14 mouse cellular contexts compared by ENCODE assay signal in the genomic region with DNA sequence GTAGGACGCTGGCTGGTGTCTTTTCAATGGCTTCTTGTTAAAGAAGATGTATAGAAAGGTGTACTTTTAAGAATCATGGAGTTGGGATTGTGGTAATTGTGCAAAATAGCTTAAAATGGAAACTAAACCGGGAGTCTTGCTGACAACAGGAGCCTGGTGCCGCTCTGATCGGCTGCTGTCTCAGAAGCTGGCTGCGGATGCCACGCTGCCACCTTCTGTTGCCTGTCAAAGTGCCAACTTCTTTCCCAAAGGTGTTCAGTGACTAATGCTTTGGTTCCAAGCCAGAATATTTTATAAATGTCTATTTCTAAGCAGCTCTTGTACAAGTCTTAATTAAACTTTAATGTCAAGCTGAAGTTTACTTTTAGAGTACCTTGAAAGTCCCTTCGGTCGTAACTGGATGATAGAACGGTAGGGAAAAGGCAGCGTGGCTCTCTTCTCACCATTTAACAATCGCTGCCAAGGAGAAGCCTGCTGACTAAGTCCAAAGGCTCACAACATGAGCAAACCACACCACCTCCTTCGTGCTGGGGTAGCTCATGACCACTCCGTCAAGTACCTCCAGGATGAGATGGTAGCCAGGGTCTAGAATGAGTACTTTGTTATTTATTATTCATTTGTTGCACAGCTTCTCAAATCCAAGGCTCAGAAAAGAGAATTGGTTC. TPM values are rescaled to one million over a fixed set of nuclear protein-coding genes. Genes with fewer than 3 reads are reported as not detected.
A peak's percentile ranks its signal among the peaks of the same experiment; 100 is the strongest.
DNase-seq lines count a peak whose midpoint lies in the region; ATAC-seq lines count a peak whose summit lies in the region.
"Had no signal": no experiment of that assay in that cellular context is flagged by ENCODE, and none has a peak within 500 bp of the region (broad histone marks: within the 10 kb centered on the region; RNA-seq: fewer than 3 reads in every experiment).

No protein-coding gene starts in this region.

- H3K4me2 ChIP-seq in forebrain, embryonic 15.5 days (replicated peaks), result peak overlapping the region; percentile 11
- H3K4me2 ChIP-seq in midbrain, embryonic 15.5 days, result no peak overlapping the region
- no peak overlapping the region for H3K4me2 ChIP-seq in midbrain, embryonic 11.5 days
- peak overlapping the region; percentile 11 for H3K4me2 ChIP-seq in hindbrain, embryonic 16.5 days (ENCODE audit: low read length)
- H3K4me2 ChIP-seq: embryonic facial prominence, embryonic 12.5 days had no signal

- WGBS in forebrain, embryonic 15.5 days, result 64% methylated on average over 13 of the region's 13 CpGs
- 91% methylated on average over 13 of the region's 13 CpGs for WGBS in forebrain, embryonic 10.5 days
- 78% methylated on average over 13 of the region's 13 CpGs for WGBS in midbrain, embryonic 15.5 days
- 91% methylated on average over 13 of the region's 13 CpGs for WGBS in midbrain, embryonic 11.5 days
- WGBS in hindbrain, embryonic 16.5 days, result 65% methylated on average over 13 of the region's 13 CpGs

- H3K27me3 ChIP-seq in forebrain, embryonic 15.5 days, result no peaks in the 10 kb centered on the region
- H3K27me3 ChIP-seq in forebrain, embryonic 10.5 days (ENCODE audit: poor library complexity, severe bottlenecking), result no peaks in the 10 kb centered on the region
- no peaks in the 10 kb centered on the region for H3K27me3 ChIP-seq in midbrain, embryonic 15.5 days (replicated peaks)
- H3K27me3 ChIP-seq in midbrain, embryonic 11.5 days (ENCODE audit: control insufficient read depth, insufficient read depth, low read length), result no peaks in the 10 kb centered on the region
- H3K27me3 ChIP-seq in hindbrain, embryonic 16.5 days (replicated peaks; ENCODE audit: control insufficient read depth, insufficient read depth, low read length), result no peaks in the 10 kb centered on the region
- H3K27me3 ChIP-seq: embryonic facial prominence, embryonic 12.5 days; Patski had no signal

- H3K9me3 ChIP-seq in forebrain, embryonic 15.5 days, result no peaks in the 10 kb centered on the region
- no peaks in the 10 kb centered on the region for H3K9me3 ChIP-seq in forebrain, embryonic 10.5 days
- no peaks in the 10 kb centered on the region for H3K9me3 ChIP-seq in midbrain, embryonic 15.5 days
- no peaks in the 10 kb centered on the region for H3K9me3 ChIP-seq in midbrain, embryonic 11.5 days (ENCODE audit: control insufficient read depth, low read length)
- no peaks in the 10 kb centered on the region for H3K9me3 ChIP-seq in hindbrain, embryonic 16.5 days (ENCODE audit: control insufficient read depth, low read length)
- H3K9me3 ChIP-seq: embryonic facial prominence, embryonic 12.5 days had no signal

- no peaks in the 10 kb centered on the region for H3K36me3 ChIP-seq in forebrain, embryonic 15.5 days
- no peaks in the 10 kb centered on the region for H3K36me3 ChIP-seq in forebrain, embryonic 10.5 days (replicated peaks)
- H3K36me3 ChIP-seq in midbrain, embryonic 15.5 days (replicated peaks), result no peaks in the 10 kb centered on the region
- no peaks in the 10 kb centered on the region for H3K36me3 ChIP-seq in midbrain, embryonic 11.5 days (ENCODE audit: control insufficient read depth, insufficient read depth, low read length)
- no peaks in the 10 kb centered on the region for H3K36me3 ChIP-seq in hindbrain, embryonic 16.5 days (ENCODE audit: control insufficient read depth, insufficient read depth, low read length)
- H3K36me3 ChIP-seq: embryonic facial prominence, embryonic 12.5 days had no signal

- ATAC-seq in forebrain, embryonic 15.5 days (replicated peaks), result peak; percentile 57; the same call in 1 of the 2 replicates
- ATAC-seq in midbrain, embryonic 15.5 days (replicated peaks), result 0 out of 2 replicates have a peak, but pooled peaks have one; percentile 30
- ATAC-seq in midbrain, embryonic 11.5 days (ENCODE audit: low FRiP score), result no peak
- peak; percentile 80 for ATAC-seq in hindbrain, embryonic 16.5 days
- ATAC-seq: Patski had no signal

- H3K4me3 ChIP-seq in forebrain, embryonic 15.5 days, result no peak overlapping the region
- no peak overlapping the region for H3K4me3 ChIP-seq in forebrain, embryonic 10.5 days
- no peak overlapping the region for H3K4me3 ChIP-seq in midbrain, embryonic 15.5 days
- no peak overlapping the region for H3K4me3 ChIP-seq in midbrain, embryonic 11.5 days (ENCODE audit: low read depth, low read length)
- H3K4me3 ChIP-seq in hindbrain, embryonic 16.5 days (ENCODE audit: low read length), result no peak overlapping the region
- H3K4me3 ChIP-seq: embryonic facial prominence, embryonic 12.5 days had no signal

- no peak for DNase-seq in forebrain, embryonic 10.5 days (ENCODE audit: extremely low spot score, low spot score)
- DNase-seq in midbrain, embryonic 11.5 days (ENCODE audit: low spot score, missing footprints), result no peak
- DNase-seq in right cerebral cortex, postnatal 36 days (ENCODE audit: low spot score in 2 of 2), result peak; percentile 10 to 32
- DNase-seq in heart, adult 11 months, result no peak
- no peak for DNase-seq in Muller cell, postnatal 12 days (ENCODE audit: inconsistent ontology term)
- DNase-seq: B cell, adult 2 months; gastrocnemius, postnatal 25 days; kidney, postnatal 10 days had no signal

- peak overlapping the region; percentile 53 for H3K27ac ChIP-seq in forebrain, embryonic 15.5 days (replicated peaks)
- no peak overlapping the region for H3K27ac ChIP-seq in forebrain, embryonic 10.5 days
- H3K27ac ChIP-seq in midbrain, embryonic 15.5 days, result no peak overlapping the region
- H3K27ac ChIP-seq in midbrain, embryonic 11.5 days (ENCODE audit: low read depth, low read length), result no peak overlapping the region
- H3K27ac ChIP-seq in hindbrain, embryonic 16.5 days (ENCODE audit: low read depth, low read length), result peak overlapping the region; percentile 54; the same call in 1 of the 2 replicates
- H3K27ac ChIP-seq: embryonic facial prominence, embryonic 12.5 days; liver, embryonic 14.5 days had no signal

- peaks cover 18% of the 10 kb centered on the region for H3K4me1 ChIP-seq in forebrain, embryonic 15.5 days
- no peaks in the 10 kb centered on the region for H3K4me1 ChIP-seq in forebrain, embryonic 10.5 days
- H3K4me1 ChIP-seq in midbrain, embryonic 15.5 days, result no peaks in the 10 kb centered on the region
- H3K4me1 ChIP-seq in midbrain, embryonic 11.5 days (ENCODE audit: control insufficient read depth, insufficient read depth, low read length), result no peaks in the 10 kb centered on the region
- H3K4me1 ChIP-seq in hindbrain, embryonic 16.5 days (ENCODE audit: control insufficient read depth, insufficient read depth, low read depth, low read length), result peaks cover 4% of the 10 kb centered on the region
- H3K4me1 ChIP-seq: embryonic facial prominence, embryonic 12.5 days had no signal

- no peak overlapping the region for H3K9ac ChIP-seq in forebrain, embryonic 15.5 days (replicated peaks)
- no peak overlapping the region for H3K9ac ChIP-seq in midbrain, embryonic 15.5 days
- no peak overlapping the region for H3K9ac ChIP-seq in midbrain, embryonic 11.5 days (ENCODE audit: low read length)
- no peak overlapping the region for H3K9ac ChIP-seq in hindbrain, embryonic 16.5 days (ENCODE audit: low read depth, low read length)
- H3K9ac ChIP-seq: embryonic facial prominence, embryonic 12.5 days; liver, embryonic 14.5 days had no signal

RNA-seq across cellular contexts. Expression of a gene that starts 54.4 kb away (rescaled TPM):
- polyA plus RNA-seq in forebrain, embryonic 15.5 days (2015; fragmentation: Nextera tagmentation; extraction: Ambion mirVana), result 2.7 and 3.2 TPM in 2 replicates
- polyA plus RNA-seq in forebrain, embryonic 10.5 days (2016; fragmentation: Nextera tagmentation; extraction: Ambion mirVana), result 6.1 and 6.4 TPM in 2 replicates
- polyA plus RNA-seq in midbrain, embryonic 15.5 days (2015; fragmentation: Nextera tagmentation; extraction: Ambion mirVana), result 2.6 and 2.8 TPM in 2 replicates
- polyA plus RNA-seq in midbrain, embryonic 11.5 days (2014; fragmentation: Nextera tagmentation; extraction: Ambion mirVana), result 8.6 and 10.0 TPM in 2 replicates
- 2.6 and 2.8 TPM in 2 replicates for polyA plus RNA-seq in hindbrain, embryonic 16.5 days (2015; fragmentation: Nextera tagmentation; extraction: Ambion mirVana)

Comparison
In these comparisons a context has a peak if more than half of its experiments do, and no peak if none do; other contexts are left out.
1. H3K27ac ChIP-seq: peak in forebrain, embryonic 15.5 days (single experiment) and hindbrain, embryonic 16.5 days (single experiment); none in forebrain, embryonic 10.5 days (single experiment), midbrain, embryonic 15.5 days (single experiment) and midbrain, embryonic 11.5 days (single experiment).
2. H3K4me2 ChIP-seq: peak in forebrain, embryonic 15.5 days (single experiment) and hindbrain, embryonic 16.5 days (single experiment); none in midbrain, embryonic 15.5 days (single experiment) and midbrain, embryonic 11.5 days (single experiment).
3. DNase-seq: peak in right cerebral cortex, postnatal 36 days (2 of 2); none in forebrain, embryonic 10.5 days (single experiment), midbrain, embryonic 11.5 days (single experiment), heart, adult 11 months (single experiment) and Muller cell, postnatal 12 days (single experiment).